Mouse (Mus musculus): ENCODE measurements at regions not wholly inside any gene's neighbourhood (a gene's known extent, or its start where the extent isn't known, plus 50 kb on each side); places are given as distances from the start of the nearest gene placed in this dataset.

DNA sequence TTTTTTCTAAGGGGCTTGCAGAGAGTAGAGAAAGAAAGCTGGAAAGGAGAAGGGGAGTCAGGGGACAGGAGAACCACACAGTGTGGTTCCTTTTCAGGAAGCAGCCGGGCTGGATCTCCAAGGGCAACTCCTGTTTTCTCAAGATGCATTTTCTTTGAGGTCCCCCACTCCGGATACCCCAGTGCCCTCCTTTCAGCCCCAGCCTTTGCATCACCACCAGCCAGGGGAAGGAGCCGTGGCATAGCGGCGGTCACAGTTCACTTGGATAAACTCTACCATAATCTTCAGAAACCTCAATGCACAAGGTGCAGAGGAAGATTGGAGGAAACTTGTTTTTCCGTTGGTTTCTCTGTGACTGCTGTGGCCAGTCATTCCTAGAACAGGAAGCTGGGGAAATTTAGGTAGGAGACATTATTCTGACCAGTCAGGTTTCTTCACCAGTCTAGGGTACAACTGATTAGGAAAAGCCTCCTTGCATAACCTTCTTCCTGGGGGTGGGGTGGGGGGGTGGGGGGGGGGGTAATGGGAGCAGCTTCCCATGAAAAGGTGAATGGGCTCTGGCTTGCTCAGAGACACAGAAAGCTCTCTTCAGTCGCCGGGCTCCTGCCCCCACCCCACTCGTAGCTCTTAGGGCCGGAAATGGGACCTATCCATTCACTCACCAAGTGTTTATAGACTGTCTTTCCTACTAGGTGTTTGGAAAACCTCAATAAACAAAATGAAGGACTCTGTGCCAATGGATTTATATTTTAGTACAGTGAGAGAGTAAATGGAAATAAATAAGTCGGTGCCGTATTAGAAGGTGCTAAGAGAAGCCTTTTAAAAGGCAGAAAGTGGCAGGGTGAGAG, 196.6 kb downstream of the Gsdmc2 start:
- Histone ChIP-seq H3K9ac (ENCODE audit: low read depth, poor library complexity, severe bottlenecking) (no peak overlapping the region), H3K9me3 (replicated peaks; ENCODE audit: control insufficient read depth, insufficient read depth, low read length, poor library complexity, severe bottlenecking) (no peaks in the 10 kb centered on the region), H3K27ac (ENCODE audit: insufficient read depth, low read length) (no peak overlapping the region), H3K4me3 (ENCODE audit: low read depth, low read length) (no peak overlapping the region), H3K27me3 (ENCODE audit: control insufficient read depth, insufficient read depth, low read length, poor library complexity, severe bottlenecking) (no peaks in the 10 kb centered on the region), H3K36me3 (ENCODE audit: control insufficient read depth, insufficient read depth, low read length, poor library complexity, severe bottlenecking) (no peaks in the 10 kb centered on the region), H3K4me1 (ENCODE audit: control insufficient read depth, insufficient read depth, low read length) (no peaks in the 10 kb centered on the region)
- TF ChIP-seq EP300 (IDR thresholded peaks at IDR 0.05; ENCODE audit: insufficient read depth, low read depth, low read length) = no peak
- no peak for TF ChIP-seq POLR2A (IDR thresholded peaks at IDR 0.05; ENCODE audit: insufficient read depth, low read length)
- no peak for TF ChIP-seq CTCF (IDR thresholded peaks at IDR 0.05; ENCODE audit: low read depth, low read length)

GRCm38 (mm10) chr15:63624814-63625213, 220.2 kb downstream of the Gsdmc2 start:
- no peak overlapping the region for H3K27ac ChIP-seq (ENCODE audit: insufficient read depth, low read length)
- no peaks in the 10 kb centered on the region for H3K4me1 ChIP-seq (ENCODE audit: control insufficient read depth, insufficient read depth, low read length)
- H3K9me3 ChIP-seq (replicated peaks; ENCODE audit: control insufficient read depth, insufficient read depth, low read length, poor library complexity, severe bottlenecking) = no peaks in the 10 kb centered on the region
- no peak for TF ChIP-seq EP300 (IDR thresholded peaks at IDR 0.05; ENCODE audit: insufficient read depth, low read depth, low read length)
- no peak for TF ChIP-seq CTCF (IDR thresholded peaks at IDR 0.05; ENCODE audit: low read depth, low read length)
- TF ChIP-seq POLR2A (IDR thresholded peaks at IDR 0.05; ENCODE audit: insufficient read depth, low read length) = no peak
- H3K27me3 ChIP-seq (ENCODE audit: control insufficient read depth, insufficient read depth, low read length, poor library complexity, severe bottlenecking) = no peaks in the 10 kb centered on the region
- H3K4me3 ChIP-seq (ENCODE audit: low read depth, low read length) = no peak overlapping the region
- no peak overlapping the region for H3K9ac ChIP-seq (ENCODE audit: low read depth, poor library complexity, severe bottlenecking)
- no peaks in the 10 kb centered on the region for H3K36me3 ChIP-seq (ENCODE audit: control insufficient read depth, insufficient read depth, low read length, poor library complexity, severe bottlenecking)

GRCm38 (mm10) chr15:63624249-63624648, 220.7 kb downstream of the Gsdmc2 start:
- TF ChIP-seq CTCF (IDR thresholded peaks at IDR 0.05; ENCODE audit: low read depth, low read length) = no peak
- no peak for TF ChIP-seq POLR2A (IDR thresholded peaks at IDR 0.05; ENCODE audit: insufficient read depth, low read length)
- TF ChIP-seq EP300 (IDR thresholded peaks at IDR 0.05; ENCODE audit: insufficient read depth, low read depth, low read length) = no peak
- H3K36me3 ChIP-seq (ENCODE audit: control insufficient read depth, insufficient read depth, low read length, poor library complexity, severe bottlenecking) = no peaks in the 10 kb centered on the region
- no peak overlapping the region for H3K27ac ChIP-seq (ENCODE audit: insufficient read depth, low read length)
- no peaks in the 10 kb centered on the region for H3K9me3 ChIP-seq (replicated peaks; ENCODE audit: control insufficient read depth, insufficient read depth, low read length, poor library complexity, severe bottlenecking)
- H3K4me3 ChIP-seq (ENCODE audit: low read depth, low read length) = no peak overlapping the region
- H3K9ac ChIP-seq (ENCODE audit: low read depth, poor library complexity, severe bottlenecking) = no peak overlapping the region
- H3K27me3 ChIP-seq (ENCODE audit: control insufficient read depth, insufficient read depth, low read length, poor library complexity, severe bottlenecking) = no peaks in the 10 kb centered on the region
- no peaks in the 10 kb centered on the region for H3K4me1 ChIP-seq (ENCODE audit: control insufficient read depth, insufficient read depth, low read length)

DNA sequence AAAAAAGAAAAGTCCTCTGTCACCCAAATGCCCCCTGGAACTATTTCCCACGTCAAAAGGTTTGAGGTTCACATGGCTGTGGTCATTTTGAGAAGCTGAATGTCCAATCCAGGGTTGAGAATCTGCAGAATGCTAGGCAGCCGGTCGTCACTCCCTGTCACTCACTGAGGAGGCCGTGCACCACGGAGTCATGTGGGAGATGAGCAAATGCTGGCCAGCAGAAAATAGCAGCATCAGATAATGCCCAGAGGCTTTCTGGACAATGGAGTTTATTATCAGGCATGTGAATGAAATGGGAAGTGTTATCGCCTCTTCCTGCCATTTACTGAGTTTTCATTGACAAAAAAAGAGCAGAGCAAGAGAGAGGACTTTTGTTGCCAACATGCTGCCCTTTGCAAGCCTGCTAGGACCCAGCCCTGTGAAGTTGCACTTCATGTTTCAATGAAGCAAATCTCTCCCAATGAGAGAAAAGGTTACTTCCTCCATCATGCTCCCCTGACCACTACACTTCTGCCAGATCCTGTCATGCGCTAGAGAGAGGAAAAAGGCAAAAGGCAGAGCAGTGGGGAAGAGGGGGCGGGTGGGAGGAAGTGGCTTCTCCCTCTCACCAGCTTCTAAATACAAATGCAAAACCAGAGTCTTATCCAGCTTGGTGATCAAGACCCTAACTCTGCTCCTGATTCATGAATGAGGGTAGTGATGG, 228.3 kb downstream of the Gsdmc2 start:
- TF ChIP-seq EP300 (IDR thresholded peaks at IDR 0.05; ENCODE audit: insufficient read depth, low read depth, low read length) (no peak), CTCF (IDR thresholded peaks at IDR 0.05; ENCODE audit: low read depth, low read length) (no peak), POLR2A (IDR thresholded peaks at IDR 0.05; ENCODE audit: insufficient read depth, low read length) (no peak)
- H3K36me3 ChIP-seq (ENCODE audit: control insufficient read depth, insufficient read depth, low read length, poor library complexity, severe bottlenecking) = no peaks in the 10 kb centered on the region
- no peaks in the 10 kb centered on the region for H3K4me1 ChIP-seq (ENCODE audit: control insufficient read depth, insufficient read depth, low read length)
- H3K27ac ChIP-seq (ENCODE audit: insufficient read depth, low read length) = no peak overlapping the region
- no peaks in the 10 kb centered on the region for H3K27me3 ChIP-seq (ENCODE audit: control insufficient read depth, insufficient read depth, low read length, poor library complexity, severe bottlenecking)
- H3K9ac ChIP-seq (ENCODE audit: low read depth, poor library complexity, severe bottlenecking) = no peak overlapping the region
- H3K4me3 ChIP-seq (ENCODE audit: low read depth, low read length) = no peak overlapping the region
- no peaks in the 10 kb centered on the region for H3K9me3 ChIP-seq (replicated peaks; ENCODE audit: control insufficient read depth, insufficient read depth, low read length, poor library complexity, severe bottlenecking)

GRCm38 (mm10) chr15:63614191-63614590, 230.8 kb downstream of the Gsdmc2 start:
- H3K4me1 ChIP-seq (ENCODE audit: control insufficient read depth, insufficient read depth, low read length) = no peaks in the 10 kb centered on the region
- no peaks in the 10 kb centered on the region for H3K27me3 ChIP-seq (ENCODE audit: control insufficient read depth, insufficient read depth, low read length, poor library complexity, severe bottlenecking)
- H3K9me3 ChIP-seq (replicated peaks; ENCODE audit: control insufficient read depth, insufficient read depth, low read length, poor library complexity, severe bottlenecking) = no peaks in the 10 kb centered on the region
- no peak overlapping the region for H3K27ac ChIP-seq (ENCODE audit: insufficient read depth, low read length)
- no peak overlapping the region for H3K9ac ChIP-seq (ENCODE audit: low read depth, poor library complexity, severe bottlenecking)
- no peak for TF ChIP-seq POLR2A (IDR thresholded peaks at IDR 0.05; ENCODE audit: insufficient read depth, low read length)
- no peak for TF ChIP-seq CTCF (IDR thresholded peaks at IDR 0.05; ENCODE audit: low read depth, low read length)
- no peak for TF ChIP-seq EP300 (IDR thresholded peaks at IDR 0.05; ENCODE audit: insufficient read depth, low read depth, low read length)
- no peaks in the 10 kb centered on the region for H3K36me3 ChIP-seq (ENCODE audit: control insufficient read depth, insufficient read depth, low read length, poor library complexity, severe bottlenecking)
- no peak overlapping the region for H3K4me3 ChIP-seq (ENCODE audit: low read depth, low read length)

GRCm38 (mm10) chr15:63613120-63613519, 231.9 kb downstream of the Gsdmc2 start:
- TF ChIP-seq POLR2A (IDR thresholded peaks at IDR 0.05; ENCODE audit: insufficient read depth, low read length) = no peak
- TF ChIP-seq CTCF (IDR thresholded peaks at IDR 0.05; ENCODE audit: low read depth, low read length) = no peak
- no peak for TF ChIP-seq EP300 (IDR thresholded peaks at IDR 0.05; ENCODE audit: insufficient read depth, low read depth, low read length)
- no peaks in the 10 kb centered on the region for H3K27me3 ChIP-seq (ENCODE audit: control insufficient read depth, insufficient read depth, low read length, poor library complexity, severe bottlenecking)
- no peak overlapping the region for H3K27ac ChIP-seq (ENCODE audit: insufficient read depth, low read length)
- no peaks in the 10 kb centered on the region for H3K36me3 ChIP-seq (ENCODE audit: control insufficient read depth, insufficient read depth, low read length, poor library complexity, severe bottlenecking)
- H3K9me3 ChIP-seq (replicated peaks; ENCODE audit: control insufficient read depth, insufficient read depth, low read length, poor library complexity, severe bottlenecking) = no peaks in the 10 kb centered on the region
- no peak overlapping the region for H3K9ac ChIP-seq (ENCODE audit: low read depth, poor library complexity, severe bottlenecking)
- H3K4me3 ChIP-seq (ENCODE audit: low read depth, low read length) = no peak overlapping the region
- no peaks in the 10 kb centered on the region for H3K4me1 ChIP-seq (ENCODE audit: control insufficient read depth, insufficient read depth, low read length)
